Mouse (Mus musculus) T-helper 1 cell (primary cell): ENCODE results near the gene Prkag3.

Source experiments
- in situ Hi-C: fragments of 300-600 bp; cut with MboI, MseI; formaldehyde crosslinking; loops from one replicate; pipeline ENCODE4 v1.15.1; 2025; ENCODE audit warnings: high pct_unique_total_duplicates

Prkag3 gene

DNA sequence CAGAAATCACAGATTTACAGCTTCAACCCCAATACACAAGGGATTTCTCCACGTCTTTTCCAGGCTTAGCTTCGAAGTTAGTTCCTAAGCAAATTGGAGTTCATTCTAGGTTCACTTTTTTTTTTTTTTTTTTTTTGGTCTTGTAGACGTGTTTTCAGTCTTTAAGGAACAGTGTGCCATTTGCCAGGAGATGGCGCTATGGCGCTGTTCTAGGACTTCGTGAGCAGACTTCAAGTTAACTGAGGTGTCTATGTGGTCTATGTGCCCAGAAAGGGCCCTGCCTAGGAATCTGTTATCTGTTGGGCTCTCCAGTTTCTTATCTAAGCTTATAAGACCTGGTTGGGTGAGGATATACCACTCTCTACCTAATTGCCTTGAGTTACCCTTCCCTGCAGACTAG lies 14.1 kb upstream of the Prkag3 start:
- in situ Hi-C loops = no loop called here

DNA sequence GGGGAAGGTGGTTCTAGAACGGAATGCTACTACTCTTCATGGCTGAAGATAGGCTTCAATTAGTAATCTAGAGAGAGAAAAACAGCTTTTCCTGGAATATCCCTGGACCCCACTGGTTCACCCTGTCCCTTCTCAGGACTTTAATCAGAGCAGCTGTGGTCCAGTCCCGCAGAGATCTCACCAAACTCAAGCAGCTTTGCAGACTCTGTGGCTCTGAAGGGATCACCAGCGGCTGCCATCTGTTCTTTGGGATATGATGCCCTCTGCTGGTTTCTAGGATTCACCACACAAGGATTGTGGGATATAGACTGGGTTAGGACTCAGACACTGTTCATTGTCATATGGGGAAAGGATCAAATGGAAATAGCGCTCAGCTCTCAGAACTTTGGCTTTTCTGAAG lies 10.8 kb upstream of the Prkag3 start:
- in situ Hi-C loops = no loop called here

DNA sequence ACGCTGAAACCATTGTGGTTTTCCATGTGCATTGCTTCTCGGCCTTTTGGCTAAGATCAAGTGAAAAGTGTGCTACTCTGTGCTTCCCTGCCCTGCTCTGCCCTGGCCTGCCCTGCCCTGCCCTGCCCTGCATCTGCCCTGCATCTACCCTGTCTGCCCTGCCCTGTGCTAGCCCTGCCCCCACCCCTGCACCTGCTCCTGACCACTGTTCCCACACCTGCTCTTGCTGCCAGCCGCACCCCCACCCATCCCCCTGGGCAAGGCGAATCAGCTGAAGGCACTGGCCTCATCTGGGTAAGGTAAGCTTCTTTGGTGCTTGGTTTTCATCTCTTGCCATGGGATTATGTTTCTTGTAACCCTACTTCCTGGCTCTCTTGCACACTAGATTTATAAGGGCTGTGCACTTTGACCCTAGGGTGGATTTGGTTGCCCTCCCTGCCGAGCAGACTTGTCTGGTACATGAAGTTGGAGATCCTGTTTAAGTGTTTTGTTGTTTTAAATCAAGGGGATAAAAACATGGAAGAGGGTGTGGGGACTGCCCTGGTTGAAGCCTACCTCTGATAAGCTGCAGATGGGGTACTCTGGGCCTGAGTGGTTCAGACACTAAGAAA lies 5.3 kb upstream of the Prkag3 start:
- in situ Hi-C loops = no loop called here

DNA sequence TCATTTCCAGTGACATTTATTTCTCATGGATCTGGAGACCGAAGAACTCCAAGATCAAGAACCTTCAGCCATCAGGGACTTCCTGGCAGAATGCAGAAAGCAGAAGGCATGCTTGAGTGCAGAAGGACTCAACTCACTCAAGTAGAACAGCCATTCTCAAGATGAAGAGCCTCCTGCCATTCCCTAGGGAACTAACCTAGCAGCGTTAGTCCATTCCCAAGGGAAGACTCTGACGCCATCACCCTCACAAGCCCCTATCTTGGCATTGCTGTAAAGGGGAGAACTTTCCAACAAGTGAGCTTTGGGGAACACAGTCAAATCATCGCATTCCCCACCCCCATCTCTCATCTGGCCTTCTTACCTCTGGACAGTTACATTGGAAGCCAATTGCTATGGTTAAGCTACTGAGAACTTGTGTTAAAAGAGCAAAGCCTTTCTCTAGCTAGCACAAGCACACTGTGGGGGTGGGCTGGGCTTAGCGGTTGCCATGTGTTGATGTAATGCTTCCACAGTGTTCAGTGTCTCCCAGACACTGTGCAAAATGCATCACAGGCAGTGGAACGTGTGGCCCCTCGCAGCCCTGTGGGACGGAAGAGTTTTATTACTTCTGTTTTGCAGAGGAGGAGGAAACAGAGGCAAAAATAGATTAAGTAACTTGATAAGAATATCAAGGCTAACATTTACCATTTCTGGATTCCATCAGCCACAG lies 4.4 kb upstream of the Prkag3 start:
- in situ Hi-C loops = no loop called here

DNA sequence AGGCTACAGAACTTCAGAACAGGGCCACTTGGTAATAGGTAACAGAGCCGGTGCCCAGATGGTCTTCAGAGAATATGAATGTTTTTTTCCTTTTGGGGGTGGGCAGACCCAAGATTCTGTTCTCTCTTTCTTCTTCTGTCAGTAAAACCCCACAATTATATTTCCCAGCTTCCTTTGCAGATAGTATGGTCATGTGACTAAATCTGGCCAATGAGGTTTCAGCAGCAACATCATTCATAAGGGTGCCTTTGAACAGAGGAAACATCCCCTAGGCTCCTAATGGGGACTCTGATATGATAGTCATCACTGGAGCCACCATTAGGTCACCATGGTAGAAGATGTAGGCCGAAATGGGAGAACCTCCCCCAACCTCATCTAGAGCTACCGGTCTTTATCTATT lies 3.8 kb upstream of the Prkag3 start:
- in situ Hi-C loops = no loop called here

DNA sequence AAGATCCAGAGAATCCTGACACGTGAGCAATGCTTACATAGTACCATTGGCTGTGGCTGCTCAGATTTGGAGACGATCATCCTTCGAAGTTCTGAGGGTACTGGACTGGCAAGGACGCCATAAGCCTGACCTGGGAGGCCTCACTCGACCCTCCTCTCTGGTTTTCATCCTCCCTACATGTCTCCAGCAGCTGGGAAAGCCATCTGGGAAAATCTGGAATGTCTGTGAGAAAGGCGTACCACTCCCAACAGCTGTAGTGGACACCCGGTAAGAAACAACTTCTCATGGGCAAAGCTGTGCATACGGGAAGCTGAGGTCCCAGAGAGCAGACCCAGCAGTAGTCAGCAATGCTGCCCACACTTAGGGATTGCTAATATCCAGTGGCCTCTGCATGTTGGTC lies 3.1 kb upstream of the Prkag3 start:
- in situ Hi-C loops = no loop called here

DNA sequence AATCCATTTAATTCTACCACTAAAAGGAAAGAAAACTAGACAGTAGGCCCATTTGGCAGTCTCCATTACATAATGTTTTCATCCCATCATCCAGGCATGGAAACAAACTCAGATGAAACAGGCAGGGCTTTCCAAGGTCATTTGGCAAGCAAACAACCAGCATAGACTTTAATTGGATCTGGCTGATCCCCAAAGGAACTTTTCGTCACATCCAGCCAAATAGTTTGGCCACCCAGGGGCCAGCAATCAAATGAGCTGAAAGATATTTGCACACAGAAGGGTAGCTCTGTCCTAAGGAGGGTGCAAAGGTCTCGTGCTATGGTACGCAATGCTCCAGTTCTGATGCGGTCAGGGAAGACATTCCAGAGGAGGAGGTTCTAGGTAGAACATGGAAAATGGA lies 1.7 kb upstream of the Prkag3 start:
- in situ Hi-C loops = no loop called here

DNA sequence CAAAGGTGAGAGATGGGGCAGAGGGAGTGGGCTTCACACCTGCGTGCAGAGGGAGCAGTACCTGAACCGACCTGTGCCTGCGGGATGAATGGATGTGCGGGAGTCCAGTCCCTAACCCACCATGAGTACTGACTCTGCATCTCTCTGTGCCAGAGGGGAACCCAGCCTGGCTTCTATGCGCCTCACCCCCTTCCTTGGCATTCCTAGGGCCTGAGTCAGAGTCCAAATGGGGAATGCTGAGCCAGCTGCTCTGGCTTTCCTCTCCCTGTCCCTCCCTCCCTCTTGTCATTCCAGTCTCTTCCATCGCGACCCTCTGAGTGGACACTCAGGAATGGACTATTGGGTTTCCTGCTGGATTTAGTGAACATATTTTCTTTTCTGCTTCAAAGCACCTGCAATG lies 280 bp upstream of the Prkag3 start:
- in situ Hi-C loops = no loop called here

DNA sequence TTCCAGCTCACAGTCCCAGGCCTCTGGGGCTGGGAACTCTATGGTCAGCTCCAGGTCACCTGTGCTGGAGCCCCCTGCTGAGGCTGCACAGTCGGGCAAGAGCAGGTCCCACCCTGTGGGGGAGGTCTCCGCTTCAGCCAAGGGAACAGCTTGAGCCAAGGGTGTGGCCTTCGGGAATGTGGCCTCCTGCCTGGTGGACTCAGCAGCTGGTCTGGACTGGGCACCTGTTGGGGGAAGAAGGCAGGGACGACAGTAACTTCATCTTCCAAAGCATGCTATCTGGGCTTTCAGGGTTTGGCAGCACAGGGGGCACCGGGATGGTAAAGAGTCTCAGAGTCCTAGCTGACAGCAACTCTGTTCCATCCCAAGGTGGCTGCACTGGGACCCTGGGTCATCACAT lies 1.7 kb downstream of the Prkag3 start:
- in situ Hi-C loops = no loop called here

DNA sequence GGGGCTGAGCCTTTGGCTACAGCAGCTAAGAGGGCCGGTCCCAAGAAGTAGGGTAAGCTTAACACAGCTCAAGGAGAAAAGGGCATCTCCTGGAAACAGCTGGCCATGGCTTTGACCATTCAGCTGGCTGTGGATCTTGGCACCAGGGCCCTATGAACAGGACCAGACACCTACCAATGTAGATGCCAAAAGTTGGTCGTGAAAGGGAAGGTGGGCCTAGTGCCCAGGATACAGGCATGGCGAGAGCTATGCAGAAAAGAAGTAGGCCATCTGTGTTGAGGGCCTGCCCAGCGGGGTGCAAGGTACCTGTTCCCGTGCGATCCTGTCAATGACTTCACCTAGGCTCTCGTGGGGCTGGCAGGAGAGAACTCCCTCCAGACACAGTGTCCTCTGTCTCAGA lies 8.2 kb downstream of the Prkag3 start:
- in situ Hi-C loops = no loop called here

DNA sequence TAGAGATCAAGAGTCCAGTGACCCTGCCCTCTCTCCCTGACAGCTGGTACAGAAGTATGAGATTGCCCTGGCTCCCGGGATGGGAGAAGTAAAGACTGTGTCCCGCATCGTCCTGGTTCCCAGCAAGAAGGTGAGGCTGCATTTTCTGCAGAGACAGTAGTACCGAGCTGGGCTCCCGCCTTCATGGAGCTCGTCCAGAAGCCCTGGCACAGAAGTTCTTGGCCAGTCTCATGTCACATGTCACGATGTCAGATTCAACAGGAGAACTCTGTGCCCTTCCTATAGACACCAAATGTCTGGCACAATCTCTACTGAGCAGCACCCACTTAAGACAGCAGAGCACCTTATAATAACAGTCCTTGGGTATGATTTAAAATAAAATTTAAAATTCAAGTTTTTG lies 11.5 kb downstream of the Prkag3 start:
- in situ Hi-C loops = no loop called here

DNA sequence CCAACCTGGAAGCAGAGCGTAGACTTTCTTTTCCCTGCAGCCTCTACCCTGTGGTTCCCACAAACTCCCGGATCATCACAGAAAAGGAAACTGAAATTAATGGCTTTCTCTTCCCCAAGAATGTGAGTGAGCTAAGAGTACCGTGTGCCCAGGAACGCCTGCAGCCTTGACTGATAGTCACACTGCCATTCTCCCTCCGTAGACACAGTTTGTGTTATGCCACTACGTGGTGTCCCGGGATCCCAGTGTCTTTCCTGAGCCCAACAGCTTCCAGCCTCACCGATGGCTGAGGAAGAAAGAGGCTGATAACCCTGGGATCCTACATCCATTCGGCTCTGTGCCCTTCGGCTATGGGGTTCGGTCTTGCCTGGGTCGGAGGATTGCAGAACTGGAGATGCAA lies 12.0 kb downstream of the Prkag3 start:
- in situ Hi-C loops = no loop called here

DNA sequence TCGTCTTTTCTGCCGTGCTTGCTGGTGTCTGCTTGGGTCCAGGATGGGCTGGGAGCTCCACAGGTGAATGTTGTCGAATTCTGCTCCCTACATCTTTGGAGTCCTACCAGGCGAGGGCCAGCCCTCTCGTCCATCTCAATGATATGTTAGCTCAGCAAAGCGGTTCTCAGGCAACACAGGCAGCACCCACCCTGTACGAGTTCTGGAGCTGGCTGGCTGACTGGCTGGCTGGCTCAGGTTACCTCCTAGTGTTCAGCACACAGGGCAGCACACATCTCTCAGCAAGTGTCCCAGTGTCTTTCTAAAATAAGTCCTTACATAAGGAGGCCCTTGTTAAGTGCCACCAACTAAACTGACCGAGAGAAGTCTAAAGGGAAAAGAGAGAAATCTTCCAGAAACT lies 20.6 kb downstream of the Prkag3 start:
- in situ Hi-C loops = no loop called here

DNA sequence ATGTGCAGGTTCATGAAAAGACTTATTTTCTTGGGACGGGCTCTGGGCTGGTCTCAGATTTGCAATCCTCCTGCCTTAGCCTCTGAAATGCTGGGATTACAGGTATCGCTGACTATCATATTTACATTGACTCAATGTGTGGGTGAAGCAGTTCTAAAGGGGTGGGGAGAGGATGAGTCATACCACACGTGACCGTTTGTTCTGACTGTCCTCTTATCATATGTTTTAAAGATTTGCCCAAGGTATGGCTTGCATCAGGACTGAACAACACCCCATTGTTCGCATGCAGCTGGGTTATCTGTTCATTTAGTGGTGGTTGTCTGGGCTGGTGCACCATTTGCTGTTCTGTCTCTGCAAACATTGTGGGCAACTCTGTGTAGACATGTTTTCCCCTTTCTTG lies 22.3 kb downstream of the Prkag3 start:
- in situ Hi-C loops = no loop called here

DNA sequence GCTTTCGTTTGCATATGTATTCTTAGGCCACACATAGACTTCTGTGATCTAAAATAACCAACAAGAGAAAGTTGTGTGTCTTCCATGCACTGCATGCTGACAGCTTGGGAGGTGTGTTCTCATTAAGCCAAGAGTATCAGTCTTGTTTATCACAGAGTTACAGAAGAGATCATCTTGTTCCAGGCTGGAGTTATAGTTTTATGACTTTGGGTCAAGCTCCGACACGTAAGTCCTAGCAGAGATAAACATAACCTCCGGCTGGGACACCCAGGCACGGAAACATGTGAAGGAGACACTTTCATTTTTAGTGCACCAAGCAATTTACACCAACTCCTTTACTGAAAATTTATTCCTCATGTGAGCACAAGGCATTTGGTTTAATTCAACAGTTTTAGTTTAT lies 22.9 kb downstream of the Prkag3 start:
- in situ Hi-C loops = no loop called here

DNA sequence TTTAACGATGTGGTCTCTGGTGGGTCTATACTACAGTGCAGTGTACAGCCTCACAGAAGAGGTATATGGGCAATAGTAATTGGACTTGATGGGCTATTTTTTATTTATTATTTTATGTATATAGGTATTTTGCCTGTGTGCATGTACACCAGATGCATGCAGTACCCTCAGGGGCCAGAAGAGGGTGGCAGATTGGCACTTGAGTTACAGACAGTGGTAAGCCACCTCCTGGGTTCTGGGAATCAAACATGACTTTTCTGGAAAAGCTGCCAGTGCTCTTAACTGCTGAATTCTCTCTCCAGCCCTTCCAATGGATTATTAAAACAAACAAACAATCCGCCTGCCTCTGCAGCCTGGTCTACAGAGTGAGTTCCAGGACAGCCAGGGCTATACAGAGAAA lies 25.3 kb downstream of the Prkag3 start:
- in situ Hi-C loops = no loop called here

DNA sequence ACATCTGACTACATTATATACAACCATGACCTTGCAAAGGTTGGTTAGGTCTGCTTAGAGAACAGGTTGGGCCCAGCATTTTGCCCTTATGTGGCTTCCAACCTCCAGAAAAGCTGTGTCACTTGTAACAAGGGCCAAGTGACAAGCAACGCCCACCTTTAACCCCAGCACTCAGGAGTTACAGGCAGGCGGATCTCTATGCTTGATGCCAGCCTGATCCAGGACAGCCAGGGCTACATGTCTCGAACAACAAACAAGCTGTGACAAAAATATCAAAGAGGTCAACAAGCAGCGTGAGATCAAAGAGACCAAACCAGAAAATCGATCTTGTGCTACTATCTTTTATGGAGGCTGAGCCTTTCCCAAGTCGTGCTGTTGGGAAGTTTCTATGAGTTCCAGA lies 27.4 kb downstream of the Prkag3 start:
- in situ Hi-C loops = no loop called here

DNA sequence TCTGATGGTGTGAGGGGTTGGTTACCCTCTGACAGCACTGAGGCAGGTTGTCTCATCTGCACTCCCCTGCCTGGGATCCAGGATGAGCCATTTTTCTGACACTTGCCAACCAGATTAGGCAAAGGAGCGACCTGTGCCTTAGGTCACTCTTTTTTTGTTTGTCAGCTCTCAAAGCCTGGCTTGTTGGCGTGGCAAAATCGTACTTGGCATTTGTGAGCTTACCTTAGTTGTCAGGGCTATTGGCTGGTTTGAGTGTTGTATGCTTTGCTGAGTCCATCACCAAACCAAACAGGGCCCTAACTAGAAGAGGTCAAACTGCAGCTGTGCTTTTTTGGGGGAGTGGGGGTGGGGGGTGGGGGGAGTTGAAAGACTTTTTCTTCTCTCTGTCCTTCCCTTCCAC lies 29.7 kb downstream of the Prkag3 start:
- in situ Hi-C loops = no loop called here

DNA sequence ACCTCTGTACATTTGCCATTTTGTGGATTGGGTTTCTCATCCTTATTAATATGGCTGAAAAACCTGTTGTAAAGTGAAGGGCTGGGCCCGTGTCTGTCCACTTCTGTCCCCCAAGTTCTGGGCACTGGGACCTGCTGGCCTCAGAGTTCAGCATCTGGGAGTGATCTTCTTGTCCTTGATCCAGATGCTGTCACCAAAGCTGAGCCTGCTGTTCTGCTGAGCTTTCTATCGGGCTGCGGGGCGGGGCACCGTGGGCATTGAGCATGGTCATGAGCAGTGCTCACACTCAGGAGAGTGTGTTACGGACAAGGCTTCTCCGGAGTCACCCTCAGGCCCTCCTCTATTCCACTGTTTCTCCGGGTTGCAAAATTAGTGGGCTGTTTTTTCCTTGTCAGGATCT lies 30.9 kb downstream of the Prkag3 start:
- in situ Hi-C loops = no loop called here

DNA sequence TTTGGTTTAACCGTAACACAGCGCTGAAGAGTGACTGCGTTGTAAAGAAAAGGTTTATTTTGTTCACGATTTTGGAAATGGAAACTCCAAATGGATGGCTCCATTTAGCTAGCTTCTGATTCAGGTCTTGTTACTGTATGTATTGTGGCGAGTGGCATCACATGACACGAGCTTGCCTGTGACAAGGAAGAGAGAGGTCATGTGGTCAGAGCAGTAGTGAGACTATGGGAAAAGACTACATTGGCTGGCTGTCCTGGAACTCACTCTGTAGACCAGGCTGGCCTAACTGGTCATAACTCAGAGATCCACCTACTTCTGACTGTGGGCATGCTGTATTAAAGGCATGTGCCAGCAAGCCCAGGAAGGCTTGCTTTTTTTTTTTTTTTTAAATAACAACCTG lies 33.1 kb downstream of the Prkag3 start:
- in situ Hi-C loops = no loop called here

DNA sequence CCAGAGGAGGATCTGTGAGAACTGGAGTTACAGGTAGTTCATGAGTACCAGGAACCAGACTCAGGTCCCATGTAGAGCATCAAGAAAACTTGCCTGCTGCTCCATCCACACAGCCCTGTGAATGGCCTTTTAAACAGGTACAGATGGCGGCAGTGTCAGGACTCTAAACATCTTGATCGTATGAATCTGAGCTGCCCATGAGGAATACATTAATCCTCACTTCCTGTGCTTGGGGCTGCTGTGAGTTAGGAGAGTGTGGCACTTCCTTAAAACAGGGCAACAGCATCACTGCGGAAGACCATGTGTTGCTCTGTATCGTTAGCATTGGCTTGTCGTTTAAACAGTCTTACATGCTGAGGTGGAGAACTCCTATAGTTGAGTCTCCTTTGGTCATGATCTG lies 33.6 kb downstream of the Prkag3 start:
- in situ Hi-C loops = no loop called here

DNA sequence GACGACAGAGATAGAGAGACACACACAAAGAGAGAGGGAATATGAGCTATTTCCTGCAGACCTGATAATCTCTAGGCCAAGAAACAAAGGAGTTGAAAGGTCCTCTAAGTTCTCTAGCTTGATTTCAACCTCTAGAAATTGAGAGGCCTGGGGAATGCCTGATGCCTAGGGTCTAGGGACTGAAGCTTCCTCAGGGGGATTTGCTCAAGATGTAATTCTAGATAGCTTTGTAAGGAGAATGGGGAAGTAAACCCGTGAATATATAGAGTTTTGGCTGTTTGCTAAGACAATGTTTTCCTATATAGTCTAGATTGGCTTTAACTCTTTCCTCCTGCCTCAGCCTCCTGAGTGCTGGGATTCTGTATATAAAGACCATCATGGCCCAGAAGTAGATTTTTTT lies 34.1 kb downstream of the Prkag3 start:
- in situ Hi-C loops = no loop called here

DNA sequence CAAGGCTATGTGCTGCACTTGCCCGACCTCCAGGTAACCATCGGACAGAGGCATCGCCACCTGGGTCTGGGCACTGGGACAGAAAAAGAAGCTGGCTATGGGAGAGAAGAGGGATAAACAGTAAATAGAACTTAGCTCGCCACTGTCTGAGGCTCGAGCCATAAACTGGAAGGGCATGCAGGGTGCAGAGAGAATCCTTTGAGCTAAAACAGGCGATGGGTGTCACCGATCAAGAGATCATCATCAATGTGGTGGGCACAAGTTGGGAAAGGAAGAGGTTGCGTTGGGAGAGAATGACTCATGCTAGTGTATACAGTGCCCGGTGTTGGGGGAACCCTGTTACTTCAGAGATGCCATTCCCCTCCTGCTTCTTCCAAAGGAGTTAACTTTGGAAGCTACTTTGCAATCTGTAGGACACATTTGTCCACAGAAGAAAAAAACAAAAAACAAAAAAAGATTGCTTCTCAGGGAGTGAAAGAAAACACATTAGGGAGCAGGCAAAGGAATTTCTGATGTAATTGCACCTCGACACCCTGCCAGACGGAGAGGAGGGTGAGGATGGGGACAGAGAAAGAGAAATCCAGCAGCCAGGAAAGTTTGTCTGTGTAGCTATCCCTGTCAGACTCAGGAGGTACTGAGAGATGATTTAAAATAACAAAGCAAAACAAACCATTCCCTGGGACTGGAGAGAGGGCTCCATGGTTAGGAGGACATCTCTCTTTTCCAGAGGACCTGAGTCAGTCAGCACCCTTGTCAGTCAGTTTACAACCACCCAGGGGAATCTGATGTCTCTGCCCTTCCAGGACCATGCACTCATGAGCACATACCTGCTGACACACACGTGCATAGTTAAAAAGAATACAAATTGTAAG lies 34.9 kb downstream of the Prkag3 start:
- in situ Hi-C loops = no loop called here
